Mouse (Mus musculus) CH12.LX (cell line): ENCODE data around the gene Dtx3. TPM values are rescaled to one million over a fixed set of nuclear protein-coding genes. Genes with fewer than 3 reads are reported as not detected.

Experiments
- DNase-seq: peaks from one replicate; pipeline ENCODE4 v3.0.0-alpha.2; 2013; ENCODE audit errors: extremely low read depth
- H3K27ac ChIP-seq: 2 replicates; pipeline ENCODE4 v1.5.1; 2012; ENCODE audit warnings: low read depth, mild to moderate bottlenecking, control low read depth, moderate library complexity; ENCODE audit not compliant: insufficient read depth
- H3K27me3 ChIP-seq: replicated peaks from 2 replicates; pipeline ENCODE3; 2012; ENCODE audit warnings: inconsistent platforms
- H3K36me3 ChIP-seq, 2 experiments: replicated peaks in 1 of 2; 2 replicates each; pipeline versions ENCODE3 to v1.6.1; 2012; ENCODE audit warnings: inconsistent platforms in 1 of 2, low read length in 1 of 2, mild to moderate bottlenecking in 1 of 2, mixed read lengths in 1 of 2, moderate library complexity in 1 of 2; ENCODE audit not compliant: control insufficient read depth in 1 of 2, insufficient read depth in 1 of 2
- H3K4me1 ChIP-seq, 2 experiments: 2 replicates each; pipeline ENCODE4 v1.6.1; 2012; ENCODE audit warnings: inconsistent platforms in 1 of 2, moderate library complexity in 1 of 2; ENCODE audit not compliant: insufficient read depth in 2 of 2, control insufficient read depth in 1 of 2
- H3K4me2 ChIP-seq: 2 replicates; pipeline ENCODE4 v1.6.1; 2012; ENCODE audit warnings: low read depth, mild to moderate bottlenecking, control low read depth; ENCODE audit not compliant: poor library complexity, insufficient read depth, severe bottlenecking
- H3K4me3 ChIP-seq, 3 experiments: fragments of 150-350 bp in 1 of 3; sonication (generic) in 1 of 3; replicated peaks in 1 of 3; 2 replicates each; pipeline versions ENCODE3 to v1.5.1; 2011 to 2012; ENCODE audit warnings: low read depth in 2 of 3, low read length in 2 of 3, mild to moderate bottlenecking in 2 of 3, moderate library complexity in 2 of 3, control low read depth in 1 of 3, improper control_type of control experiment in 1 of 3, inconsistent platforms in 1 of 3, mixed read lengths in 1 of 3; ENCODE audit not compliant: poor library complexity in 1 of 3
- H3K79me2 ChIP-seq: replicated peaks from 2 replicates; pipeline ENCODE4 v1.6.1; 2012; ENCODE audit warnings: mild to moderate bottlenecking, moderate library complexity; ENCODE audit not compliant: control insufficient read depth, poor library complexity, insufficient read depth, severe bottlenecking; ENCODE audit errors: extremely low read depth
- H3K9ac ChIP-seq: 2 replicates; pipeline ENCODE4 v1.6.1; 2012; ENCODE audit warnings: low read depth, mild to moderate bottlenecking, control low read depth, moderate library complexity; ENCODE audit not compliant: insufficient read depth
- H3K9me3 ChIP-seq: replicated peaks from 2 replicates; pipeline ENCODE3; 2012; ENCODE audit warnings: low read length, inconsistent platforms, mixed read lengths
- BHLHE40 ChIP-seq: IDR thresholded peaks from 2 replicates; pipeline ENCODE4 v1.6.1; 2011; ENCODE audit warnings: mild to moderate bottlenecking, low read depth, low read length, improper control_type of control experiment
- CHD1 ChIP-seq: IDR thresholded peaks from 2 replicates; pipeline ENCODE4 v1.6.1; 2012; ENCODE audit warnings: low read depth, low read length, improper control_type of control experiment, inconsistent platforms
- CTCF ChIP-seq, 2 experiments: IDR thresholded peaks in 1 of 2; conservative IDR thresholded peaks in 1 of 2; 2 replicates each; pipeline ENCODE4 v1.5.1; 2011 to 2012; ENCODE audit warnings: low read depth in 2 of 2, low read length in 2 of 2, improper control_type of control experiment in 1 of 2, inconsistent platforms in 1 of 2, mild to moderate bottlenecking in 1 of 2, moderate library complexity in 1 of 2
- ELF1 ChIP-seq: IDR thresholded peaks from 2 replicates; pipeline ENCODE4 v1.6.1; 2014; ENCODE audit warnings: low read depth, mild to moderate bottlenecking, inconsistent platforms, low read length, improper control_type of control experiment
- EP300 ChIP-seq: IDR thresholded peaks from 2 replicates; pipeline ENCODE4 v1.6.1; 2011; ENCODE audit warnings: low read length, improper control_type of control experiment
- ETS1 ChIP-seq: conservative IDR thresholded peaks from 2 replicates; pipeline ENCODE4 v1.6.1; 2012; ENCODE audit warnings: low read depth, mild to moderate bottlenecking, inconsistent platforms, low read length, improper control_type of control experiment, moderate library complexity
- GABPA ChIP-seq: IDR thresholded peaks from 2 replicates; pipeline ENCODE4 v1.6.1; 2012; ENCODE audit warnings: low read depth, low read length, improper control_type of control experiment, inconsistent platforms; ENCODE audit not compliant: insufficient replicate concordance
- HCFC1 ChIP-seq: IDR thresholded peaks from 2 replicates; pipeline ENCODE4 v1.6.1; 2012; ENCODE audit warnings: low read depth, mild to moderate bottlenecking, inconsistent platforms, low read length, improper control_type of control experiment
- JUN ChIP-seq: IDR thresholded peaks from 2 replicates; pipeline ENCODE4 v1.6.1; 2011; ENCODE audit warnings: low read depth, mild to moderate bottlenecking, low read length, improper control_type of control experiment, moderate library complexity; ENCODE audit not compliant: insufficient read depth
- MAZ ChIP-seq: IDR thresholded peaks from 2 replicates; pipeline ENCODE4 v1.6.1; 2012; ENCODE audit warnings: low read depth, mild to moderate bottlenecking, inconsistent platforms, low read length, improper control_type of control experiment, moderate library complexity
- MXI1 ChIP-seq: IDR thresholded peaks from 2 replicates; pipeline ENCODE4 v1.6.1; 2011; ENCODE audit warnings: mild to moderate bottlenecking, low read depth, low read length, improper control_type of control experiment
- MYC ChIP-seq: IDR thresholded peaks from 2 replicates; pipeline ENCODE4 v1.6.1; 2011; ENCODE audit warnings: low read depth, mild to moderate bottlenecking, improper control_type of control experiment, low read length
- NELFE ChIP-seq: IDR thresholded peaks from 2 replicates; pipeline ENCODE4 v1.6.1; 2011; ENCODE audit warnings: low read depth, low read length, improper control_type of control experiment
- NRF1 ChIP-seq: IDR thresholded peaks from 2 replicates; pipeline ENCODE4 v1.6.1; 2014; ENCODE audit warnings: low read depth, mild to moderate bottlenecking, inconsistent platforms, low read length, improper control_type of control experiment, moderate library complexity
- POLR2A ChIP-seq: IDR thresholded peaks from 2 replicates; pipeline ENCODE4 v1.6.1; 2011; ENCODE audit warnings: low read depth, mild to moderate bottlenecking, improper control_type of control experiment, low read length
- POLR2AphosphoS2 ChIP-seq: IDR thresholded peaks from 2 replicates; pipeline ENCODE4 v1.6.1; 2011; ENCODE audit warnings: low read depth, low read length, improper control_type of control experiment
- SIN3A ChIP-seq: IDR thresholded peaks from 2 replicates; pipeline ENCODE4 v1.6.1; 2012; ENCODE audit warnings: low read length, improper control_type of control experiment, inconsistent platforms
- SMC3 ChIP-seq: IDR thresholded peaks from 2 replicates; pipeline ENCODE4 v1.6.1; 2011; ENCODE audit warnings: low read depth, low read length, improper control_type of control experiment
- USF1 ChIP-seq: IDR thresholded peaks from 2 replicates; pipeline ENCODE4 v1.6.1; 2014; ENCODE audit warnings: low read depth, mild to moderate bottlenecking, inconsistent platforms, low read length, improper control_type of control experiment
- USF2 ChIP-seq: conservative IDR thresholded peaks from 2 replicates; pipeline ENCODE4 v1.6.1; 2011; ENCODE audit warnings: low read depth, low read length, improper control_type of control experiment
- ZC3H11A ChIP-seq: IDR thresholded peaks from 2 replicates; pipeline ENCODE4 v1.6.1; 2012; ENCODE audit warnings: low read depth, mild to moderate bottlenecking, inconsistent platforms, low read length, improper control_type of control experiment
- ZKSCAN1 ChIP-seq: IDR thresholded peaks from 2 replicates; pipeline ENCODE4 v1.6.1; 2012; ENCODE audit warnings: low read depth, inconsistent platforms, low read length, improper control_type of control experiment, borderline replicate concordance
- ZNF384 ChIP-seq: IDR thresholded peaks from 2 replicates; pipeline ENCODE4 v1.6.1; 2012; ENCODE audit warnings: low read depth, low read length, improper control_type of control experiment, inconsistent platforms
- dilution Hi-C: fragments of 300-500 bp; cut with MboI; formaldehyde crosslinking; loops from 2 replicates; pipeline ENCODE4 v1.14.3; 2020; ENCODE audit warnings: low sequenced_read_pairs; ENCODE audit not compliant: extremely low pct_unique_long_range_greater_than_20kb, extremely low pct_ligation_motif_present
- in situ Hi-C: fragments of 300-500 bp; cut with MboI; formaldehyde crosslinking; loops from 3 replicates; pipeline ENCODE4 v1.14.3; 2019; ENCODE audit warnings: low sequenced_read_pairs, low pct_ligation_motif_present, low pct_unique_long_range_greater_than_20kb, mixed read lengths
- polyA plus RNA-seq: library from polyadenylated mRNA; unstranded; fragments of >175 nt; gene quantifications from 2 replicates; pipeline ENCODE4 v1.2.1, GENCODE M21; 2012; ENCODE audit warnings: low read depth; ENCODE audit not compliant: insufficient read length
- total RNA-seq, 2 experiments: library from RNA; depleted of rRNA; stranded (reverse); fragments of 300-350 nt in 1 of 2; fragments of >200 nt in 1 of 2; gene quantifications; 2 replicates each; pipeline ENCODE4 v1.2.3; 2012 to 2014

Gene Dtx3
- total and polyA plus RNA-seq, 3 experiments: 18.9 to 51.2 (median 27.6) TPM

DNA sequence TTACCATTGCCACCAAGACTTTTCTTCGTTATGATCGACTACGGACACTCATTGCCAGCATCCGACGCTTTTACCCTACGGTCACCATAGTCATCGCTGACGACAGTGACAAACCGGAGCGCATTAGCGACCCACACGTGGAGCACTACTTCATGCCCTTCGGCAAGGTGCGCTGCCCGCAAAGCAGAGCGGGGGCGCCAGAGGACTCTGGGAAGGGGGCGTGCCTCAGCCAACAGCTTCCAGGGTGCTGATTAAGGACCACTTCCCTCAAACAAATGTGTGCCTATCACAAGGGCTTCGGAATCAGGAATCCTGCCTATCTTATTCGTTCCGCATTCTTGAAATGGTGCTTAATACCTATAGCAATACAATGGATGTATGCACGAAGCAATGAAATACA is 25.5 kb downstream of the Dtx3 start:
- in situ Hi-C loops (no loop called here), dilution Hi-C loops (no loop called here)
- Histone ChIP-seq H3K9me3 (peaks cover 17% of the 10 kb centered on the region), H3K9ac (no peak overlapping the region), H3K36me3 (peaks cover 0 to 14% of the 10 kb centered on the region in 2 experiments), H3K4me1 (peaks cover 6 to 16% of the 10 kb centered on the region in 2 experiments), H3K27ac (no peak overlapping the region), H3K79me2 (no peaks in the 10 kb centered on the region; the same call in 1 of the 2 replicates), H3K27me3 (peaks cover 25% of the 10 kb centered on the region), H3K4me2 (no peak overlapping the region), H3K4me3 (no peak overlapping the region)
- no peak for TF ChIP-seq EP300
- no peak for TF ChIP-seq ZNF384
- TF ChIP-seq CTCF (conservative IDR thresholded peaks at IDR 0.05 in 1 of 2, IDR thresholded peaks at IDR 0.05 in 1 of 2; ENCODE audit: low read depth in 2 of 2, low read length in 2 of 2): peak in 1 of 2 experiments; percentile 32; a peak in 1 of 4 replicates
- no peak for TF ChIP-seq POLR2AphosphoS2
- DNase-seq: no peak

DNA sequence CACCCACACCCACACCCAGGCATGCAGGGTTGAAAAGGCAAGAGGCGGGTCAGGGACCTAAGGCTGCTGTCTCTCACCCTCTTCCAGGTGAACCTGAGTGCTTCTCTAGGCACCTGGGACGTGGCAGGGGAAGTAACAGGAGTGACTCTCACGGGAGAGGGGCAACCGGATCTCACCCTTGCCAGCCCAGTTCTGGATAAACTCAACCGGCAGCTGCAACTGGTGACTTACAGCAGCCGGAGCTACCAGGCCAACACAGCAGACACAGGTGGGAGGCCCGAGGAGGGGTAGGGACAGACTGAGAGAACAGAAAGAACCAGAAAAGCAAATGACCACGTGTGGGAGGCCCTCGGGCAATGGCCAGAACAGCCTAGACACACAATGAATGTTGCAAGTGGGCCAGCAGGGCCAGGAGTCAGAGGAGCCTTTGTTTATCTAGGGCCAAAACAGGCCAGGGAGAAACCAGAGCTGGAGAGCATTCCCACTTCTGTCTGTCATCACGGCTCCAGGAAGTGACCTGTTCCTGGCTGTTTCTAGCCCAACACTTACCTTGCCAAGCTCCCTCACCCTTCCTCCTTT is 27.8 kb downstream of the Dtx3 start:
- dilution Hi-C loops: no loop called here
- peaks cover 10 to 21% of the 10 kb centered on the region in 2 experiments for H3K4me1 ChIP-seq

More for the DNA sequence above, 27.8 kb downstream of the Dtx3 start:
- Histone ChIP-seq H3K79me2 (no peaks in the 10 kb centered on the region; the same call in 1 of the 2 replicates), H3K27ac (no peak overlapping the region), H3K9me3 (peaks cover 23% of the 10 kb centered on the region), H3K4me2 (no peak overlapping the region), H3K4me3 (no peak overlapping the region), H3K36me3 (peaks cover 0 to 14% of the 10 kb centered on the region in 2 experiments), H3K9ac (no peak overlapping the region), H3K27me3 (peaks cover 9% of the 10 kb centered on the region)
- in situ Hi-C loops: loop anchor here (5.0 kb wide), 1 partner anchor 40 kb away; no protein-coding TSS in a partner anchor
- TF ChIP-seq SIN3A (no peak), NELFE (no peak), SMC3 (no peak), ZKSCAN1 (no peak), ZNF384 (no peak), CHD1 (no peak), ELF1 (no peak), NRF1 (no peak), USF1 (no peak), MXI1 (no peak), GABPA (no peak), MYC (no peak), ETS1 (no peak), USF2 (no peak), POLR2A (no peak), JUN (no peak), BHLHE40 (no peak), ZC3H11A (no peak), MAZ (no peak), HCFC1 (no peak)
- no peak for DNase-seq
